Mouse (Mus musculus): ENCODE data around the gene Akt3.

The Akt3 gene

DNA sequence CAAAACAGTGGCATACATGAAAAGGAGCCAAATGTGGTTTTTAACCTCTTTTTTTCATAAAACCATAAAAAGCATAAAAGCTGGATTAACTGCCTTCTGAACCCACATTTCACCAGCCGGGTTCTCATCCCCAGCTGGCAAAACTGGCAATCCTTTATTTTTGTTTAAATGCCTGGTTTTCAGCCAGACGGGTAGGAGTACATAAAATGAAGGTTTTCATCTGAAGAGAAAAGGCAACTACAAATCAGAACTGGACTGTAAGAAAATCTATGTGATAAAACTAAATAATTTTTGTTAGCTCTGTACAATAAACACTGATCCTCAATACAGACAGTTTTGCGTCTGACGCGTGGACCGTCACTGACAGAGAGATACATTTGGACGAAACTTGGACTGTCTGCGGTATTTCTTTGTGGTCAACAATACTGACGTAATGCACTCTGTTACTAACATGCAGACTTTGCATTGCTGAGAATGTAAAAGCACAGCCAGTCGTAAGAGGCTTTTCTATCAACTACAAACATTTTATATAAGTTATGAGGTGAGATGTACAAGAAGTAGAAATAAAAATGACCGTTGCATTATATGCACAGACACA is 206.5 kb downstream of the Akt3 start:
- no peak for DNase-seq (ENCODE audit: low spot score)

GRCm38 (mm10) chr1:177048773-177049172 is 209.2 kb downstream of the Akt3 start:
- no peak for DNase-seq (ENCODE audit: low spot score)

- no peak for DNase-seq (ENCODE audit: low spot score)
These were observed 211.0 kb downstream of the Akt3 start for GRCm38 (mm10) chr1:177046963-177047362.

DNA sequence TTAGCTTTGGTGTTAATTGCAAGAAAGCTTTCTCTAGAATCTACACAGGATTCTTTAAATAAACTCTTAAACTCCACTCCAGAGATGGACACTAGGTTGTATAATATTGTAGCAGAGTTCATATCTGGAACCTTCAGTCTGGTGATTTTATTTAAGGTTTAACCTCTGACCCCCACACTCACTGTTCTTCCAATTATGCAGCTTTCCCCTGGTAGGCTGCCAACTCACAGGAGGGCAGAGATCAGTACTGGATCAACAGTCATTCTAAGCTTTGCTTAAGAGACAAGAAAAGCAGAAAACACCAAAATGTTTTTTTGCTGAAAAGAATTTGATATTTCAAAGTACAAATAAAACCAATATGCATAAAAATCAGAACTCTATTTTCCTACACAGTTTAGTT is 212.1 kb downstream of the Akt3 start:
- no peak for DNase-seq (ENCODE audit: low spot score)

- no peak for DNase-seq (ENCODE audit: low spot score)
These were observed 217.9 kb downstream of the Akt3 start for GRCm38 (mm10) chr1:177040058-177040457.

DNA sequence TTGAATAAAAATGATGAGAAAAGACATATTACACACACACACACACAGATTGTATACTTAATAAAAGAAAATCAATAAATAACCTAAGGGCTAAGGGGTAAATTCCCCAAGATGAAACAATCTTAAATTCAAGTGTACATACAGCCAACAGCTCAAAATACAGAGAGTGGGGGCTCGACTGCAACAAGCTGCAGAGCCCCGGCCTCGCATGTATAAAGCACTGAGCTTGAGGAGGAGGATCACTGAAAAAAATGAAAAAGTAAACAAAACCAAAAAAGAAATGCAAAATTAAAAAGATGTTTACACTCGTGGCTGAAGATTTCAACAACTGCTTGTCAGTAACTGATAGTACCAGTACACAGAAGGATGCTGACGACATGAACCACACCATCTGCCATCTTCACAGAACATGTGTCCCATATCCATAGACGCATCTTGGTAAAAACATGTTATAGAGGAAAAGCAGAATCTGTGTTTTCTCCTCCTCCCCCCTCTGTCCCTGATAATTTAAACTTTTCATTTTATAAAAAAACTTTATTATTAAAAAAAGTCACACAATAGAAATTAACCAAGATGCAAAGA is 218.8 kb downstream of the Akt3 start:
- DNase-seq (ENCODE audit: low spot score), result no peak

GRCm38 (mm10) chr1:177038383-177038782 is 219.6 kb downstream of the Akt3 start:
- DNase-seq (ENCODE audit: low spot score), result no peak

DNA sequence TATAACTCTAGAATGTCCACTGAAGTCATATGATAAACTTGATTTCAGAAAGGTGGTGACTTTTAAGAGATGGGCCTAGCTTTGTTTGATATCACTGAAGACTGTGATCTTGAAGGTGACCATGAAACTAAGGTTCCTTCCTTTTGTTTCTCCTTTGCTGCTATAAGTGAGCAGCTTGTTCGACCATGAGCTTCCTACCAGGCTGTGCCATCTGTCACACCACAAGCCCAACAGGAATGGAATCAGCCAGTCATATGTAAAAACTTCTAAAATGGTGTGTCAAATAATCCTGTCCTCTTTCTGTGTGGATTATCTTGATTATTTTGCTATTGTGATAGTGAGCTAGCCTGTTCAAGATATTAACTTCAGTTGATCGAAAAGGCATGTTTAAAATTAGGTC is 222.5 kb downstream of the Akt3 start:
- DNase-seq (ENCODE audit: low spot score), result no peak

DNA sequence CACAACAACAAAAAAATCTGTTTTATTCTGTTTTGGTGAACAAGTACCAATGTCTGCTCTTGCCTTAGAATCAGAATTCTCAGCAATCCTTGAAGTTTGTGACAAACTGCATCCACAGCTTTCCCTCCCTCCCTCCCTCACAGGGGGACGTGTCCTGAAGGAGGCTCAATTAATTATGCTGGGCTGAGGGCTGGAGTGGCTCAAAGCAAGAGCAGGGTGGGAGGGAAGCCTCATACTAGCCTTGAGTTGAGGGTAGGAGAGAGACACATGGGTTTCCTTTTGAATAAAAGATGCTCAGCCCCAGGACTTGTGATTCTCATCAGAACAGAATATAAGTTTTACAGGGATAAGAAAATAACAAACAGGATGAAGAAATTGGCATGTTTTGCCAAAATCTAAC is 225.8 kb downstream of the Akt3 start:
- no peak for DNase-seq (ENCODE audit: low spot score)

- no peak for DNase-seq (ENCODE audit: low spot score)
These were observed 226.8 kb downstream of the Akt3 start for GRCm38 (mm10) chr1:177031196-177031595.

- DNase-seq (ENCODE audit: low spot score), result no peak
These were observed 227.3 kb downstream of the Akt3 start for GRCm38 (mm10) chr1:177030669-177031068.

- no peak for DNase-seq (ENCODE audit: low spot score)
These were observed 229.0 kb downstream of the Akt3 start for GRCm38 (mm10) chr1:177029032-177029431.

DNA sequence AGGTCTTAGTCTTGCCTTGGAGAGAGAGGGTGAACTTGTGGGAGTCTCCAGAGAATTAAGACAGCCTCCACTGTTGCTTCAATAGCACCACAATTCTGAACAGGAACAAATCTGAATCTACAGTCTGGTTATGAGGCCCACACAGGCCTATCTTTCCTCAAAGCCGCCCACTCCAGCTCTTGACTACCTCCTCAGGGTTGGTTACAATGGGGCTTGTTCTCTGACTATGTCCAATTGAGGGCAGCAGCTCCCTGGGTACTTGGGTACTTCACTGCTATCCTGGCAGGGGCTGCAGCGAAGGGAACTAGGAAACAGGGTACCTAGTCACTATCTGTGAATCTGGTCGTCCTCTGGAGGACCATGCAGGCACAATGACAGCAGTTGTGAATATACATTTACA is 230.3 kb downstream of the Akt3 start:
- DNase-seq (ENCODE audit: low spot score), result no peak

- DNase-seq (ENCODE audit: low spot score), result no peak
These were observed 235.3 kb downstream of the Akt3 start for GRCm38 (mm10) chr1:177022751-177023150.

DNA sequence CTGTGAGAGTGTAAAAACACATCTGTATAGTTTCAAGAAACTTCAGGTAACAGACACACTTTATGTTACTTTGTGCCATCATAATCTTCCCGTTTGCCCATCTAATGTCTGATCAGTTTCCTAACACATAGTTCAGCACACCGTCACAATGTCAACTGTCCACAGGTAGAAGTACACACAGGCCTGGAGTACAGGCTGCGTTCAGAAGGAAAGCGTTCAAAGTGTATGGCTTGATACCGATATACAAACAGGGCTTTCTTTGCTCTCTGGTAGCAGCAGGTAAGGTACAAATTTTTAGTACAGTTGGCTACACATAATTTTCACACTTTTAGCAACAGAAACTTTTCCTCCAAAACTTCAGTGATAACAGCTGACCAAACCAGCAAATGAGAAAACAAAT is 238.3 kb downstream of the Akt3 start:
- DNase-seq (ENCODE audit: low spot score), result no peak

GRCm38 (mm10) chr1:177018750-177019149 is 239.3 kb downstream of the Akt3 start:
- DNase-seq (ENCODE audit: low spot score), result no peak

DNA sequence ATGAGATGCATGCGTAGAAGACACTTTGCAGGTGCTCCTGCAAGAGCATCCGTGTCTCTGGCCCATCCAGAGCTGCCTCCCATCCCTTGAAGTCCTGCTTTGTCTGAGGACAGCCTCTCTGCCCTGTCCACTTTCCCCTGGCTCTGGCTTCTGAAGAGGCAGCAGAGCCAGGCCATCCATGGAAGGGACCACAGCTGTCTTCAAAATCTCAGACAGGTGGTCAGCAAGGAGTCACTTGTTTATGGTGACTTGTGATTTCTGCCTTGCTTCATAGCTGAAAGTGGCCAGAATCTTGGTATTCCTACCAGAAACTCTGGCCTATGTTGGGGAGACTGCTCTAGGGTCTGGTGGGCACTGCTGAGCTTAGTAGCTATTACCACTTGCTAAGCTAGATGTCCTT is 241.3 kb downstream of the Akt3 start:
- DNase-seq (ENCODE audit: low spot score), result no peak

GRCm38 (mm10) chr1:177015917-177016316 is 242.1 kb downstream of the Akt3 start:
- DNase-seq (ENCODE audit: low spot score), result no peak

GRCm38 (mm10) chr1:177014921-177015439 is 243.0 kb downstream of the Akt3 start:
- DNase-seq (ENCODE audit: low spot score), result no peak

DNA sequence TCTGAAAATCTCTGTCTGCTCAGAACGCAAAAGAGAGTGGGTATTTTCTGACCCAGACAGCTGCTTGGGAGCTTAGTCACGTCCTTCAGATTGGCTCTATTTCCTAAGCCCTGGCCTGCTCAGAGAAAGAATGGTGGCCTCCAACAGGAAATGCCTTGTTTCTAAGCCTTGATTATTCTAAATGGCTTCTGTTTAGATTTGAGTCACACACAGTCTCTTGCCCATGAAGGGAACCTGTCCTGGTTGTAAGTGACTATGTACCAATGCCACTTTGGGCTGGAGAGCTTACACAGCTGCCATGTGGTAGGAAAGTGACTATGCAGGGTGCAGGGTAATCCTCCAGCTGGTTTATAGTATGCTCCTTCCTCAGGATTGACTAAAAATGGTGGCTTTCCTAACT is 243.7 kb downstream of the Akt3 start:
- no peak for DNase-seq (ENCODE audit: low spot score)

- no peak for DNase-seq (ENCODE audit: low spot score)
These were observed 244.2 kb downstream of the Akt3 start for GRCm38 (mm10) chr1:177013776-177014175.

DNA sequence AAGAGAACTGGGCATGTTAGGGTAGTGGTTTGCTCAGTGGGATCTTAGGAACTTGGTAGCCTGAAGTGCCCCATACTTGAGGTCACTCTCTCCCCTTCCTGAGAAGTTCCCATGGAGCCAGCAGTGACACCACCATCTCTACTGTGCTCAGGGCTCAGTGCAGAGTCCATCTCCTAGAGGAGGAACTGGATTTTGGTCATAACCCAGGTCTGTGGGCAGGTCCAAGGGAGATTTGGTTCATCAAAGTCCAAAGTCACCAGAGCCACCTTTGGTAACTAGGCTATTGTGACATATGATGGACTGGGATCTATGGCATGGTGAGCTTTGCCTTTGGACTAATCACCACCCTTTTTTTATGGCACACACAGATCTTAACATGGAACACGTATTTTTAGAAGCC is 244.7 kb downstream of the Akt3 start:
- DNase-seq (ENCODE audit: low spot score), result no peak

DNA sequence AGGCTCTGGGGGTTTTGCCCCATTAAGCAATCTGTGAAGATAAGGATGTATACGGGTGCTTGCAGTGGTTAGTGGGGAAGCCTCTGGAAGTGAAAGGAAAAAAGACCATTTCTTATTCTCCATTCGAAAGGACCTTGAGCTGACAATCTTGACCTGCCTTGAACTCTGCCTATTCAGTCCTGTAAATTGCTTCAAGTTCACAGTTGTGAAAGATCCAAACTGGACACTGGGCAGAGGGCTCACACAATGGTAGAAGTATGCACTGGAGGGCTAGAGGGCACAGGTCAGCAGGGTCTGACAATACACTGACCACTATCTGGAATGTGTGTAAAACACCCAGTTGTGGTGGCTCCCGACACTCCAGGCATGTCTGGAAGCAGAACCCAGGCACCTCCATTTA is 245.2 kb downstream of the Akt3 start:
- DNase-seq (ENCODE audit: low spot score), result no peak

GRCm38 (mm10) chr1:177011688-177012087 is 246.3 kb downstream of the Akt3 start:
- no peak for DNase-seq (ENCODE audit: low spot score)

All from ovary, postnatal 36 days (tissue).